Mouse (Mus musculus) cerebellum, adult (tissue): ENCODE results near the gene Zscan4b.
"Not testable (repeated sequence)": the region's sequence is repeated elsewhere in the genome, so short reads cannot be mapped to it uniquely, and the experiment has no call there.

Experiments used
- ATAC-seq: cut with Nextera tagmentation; 2 replicates; pipeline ENCODE4 v1.9.2; 2017; ENCODE audit warnings: mild to moderate bottlenecking, moderate library complexity, mixed read lengths; ENCODE audit not compliant: insufficient number of reproducible peaks, low FRiP score, low TSS enrichment

Zscan4b gene

DNA sequence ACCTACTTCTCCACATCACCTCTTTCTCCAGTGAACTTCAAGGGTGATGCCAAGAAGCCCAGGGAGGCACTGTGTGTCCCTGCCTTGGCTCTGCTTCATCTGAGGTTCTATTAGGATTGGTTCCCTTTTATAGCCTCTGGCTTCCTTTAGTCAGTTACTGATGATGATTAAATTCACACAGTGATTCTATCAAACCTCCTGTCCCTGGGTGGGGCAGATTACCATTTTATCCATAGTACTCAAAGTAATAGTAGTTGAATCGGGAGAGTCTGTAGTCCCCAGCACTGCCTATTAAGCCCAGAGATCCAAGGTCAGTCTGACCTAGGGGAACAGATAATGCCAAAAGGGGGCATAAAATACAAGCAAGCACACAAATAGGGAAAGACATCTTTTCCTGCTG lies at the start of gene Zscan4b:
TSS of gene Zscan4b (minus strand) at position 101 of the 400 bp plus-strand sequence.
- ATAC-seq: not testable (repeated sequence)
